Mouse (Mus musculus) intestine, embryonic 14.5 days (tissue): Measurements from ENCODE around the gene Mrtfb. TPM values are rescaled to one million over a fixed set of nuclear protein-coding genes. Genes with fewer than 3 reads are reported as not detected.

ENCODE experiments used
- ATAC-seq: fragments of 200-750 bp; cut with Nextera tagmentation; replicated peaks from 2 replicates; pipeline ENCODE4 v1.8.0; 2017; ENCODE audit warnings: low read depth, moderate number of reproducible peaks, moderate TSS enrichment, moderate library complexity; ENCODE audit not compliant: low FRiP score, low TSS enrichment
- DNase-seq: peaks from one replicate; pipeline ENCODE4 v3.0.0-alpha.2; 2018; ENCODE audit warnings: low spot score
- H3K27ac ChIP-seq: fragments of 300-500 bp; sonication (generic); 2 replicates; pipeline ENCODE4 v1.5.1; 2014; ENCODE audit warnings: low read depth, mild to moderate bottlenecking, control low read depth
- H3K27me3 ChIP-seq: fragments of 300-500 bp; sonication (generic); replicated peaks from 2 replicates; pipeline ENCODE4 v1.6.1; 2014; ENCODE audit warnings: low read length, control low read depth; ENCODE audit not compliant: control insufficient read depth, insufficient read depth
- H3K36me3 ChIP-seq: fragments of 300-500 bp; sonication (generic); 2 replicates; pipeline ENCODE4 v1.6.1; 2014; ENCODE audit warnings: low read length, control low read depth; ENCODE audit not compliant: control insufficient read depth, insufficient read depth
- H3K4me1 ChIP-seq: fragments of 300-500 bp; sonication (generic); replicated peaks from 2 replicates; pipeline ENCODE4 v1.6.1; 2014; ENCODE audit warnings: low read length, control low read depth, mixed read lengths; ENCODE audit not compliant: control insufficient read depth, insufficient read depth
- H3K4me2 ChIP-seq: fragments of 300-500 bp; sonication (generic); 2 replicates; pipeline ENCODE4 v1.6.1; 2014; ENCODE audit warnings: low read length
- H3K4me3 ChIP-seq: fragments of 300-500 bp; sonication (generic); 2 replicates; pipeline ENCODE4 v1.5.1; 2014; ENCODE audit warnings: low read depth, low read length, control low read depth, mixed read lengths
- H3K9ac ChIP-seq: fragments of 300-500 bp; sonication (generic); 2 replicates; pipeline ENCODE4 v1.6.1; 2014; ENCODE audit warnings: mild to moderate bottlenecking, low read length
- H3K9me3 ChIP-seq: fragments of 300-500 bp; sonication (generic); 2 replicates; pipeline ENCODE4 v1.6.1; 2016; ENCODE audit warnings: low read length, control low read depth; ENCODE audit not compliant: control insufficient read depth
- WGBS: fragments of 180-500 bp; shearing (Covaris S2); extraction: QIAGEN DNeasy Blood & Tissue Kit; methylation state at CpG from one replicate; pipeline ENCODE4 v1.1.7; 2014; 5-methylcytosine and 5-hydroxymethylcytosine counted together
- microRNA counts: library from miRNA; unstranded; fragments of <30 nt; microRNA quantifications from one replicate; lab custom pipeline; 2016
- microRNA-seq: library from miRNA; unstranded; fragments of <30 nt; microRNA quantifications from one replicate; pipeline ENCODE4, GENCODE M21; 2016
- polyA plus RNA-seq: library from polyadenylated mRNA; unstranded; fragments of >200 nt; fragmentation: Nextera tagmentation; extraction: Ambion mirVana; gene quantifications from 2 replicates; pipeline ENCODE4 v1.2.1, GENCODE M21; 2014

The Mrtfb gene
- polyA plus RNA-seq, 1 experiment from 2014 or later, result 33.0 TPM

DNA sequence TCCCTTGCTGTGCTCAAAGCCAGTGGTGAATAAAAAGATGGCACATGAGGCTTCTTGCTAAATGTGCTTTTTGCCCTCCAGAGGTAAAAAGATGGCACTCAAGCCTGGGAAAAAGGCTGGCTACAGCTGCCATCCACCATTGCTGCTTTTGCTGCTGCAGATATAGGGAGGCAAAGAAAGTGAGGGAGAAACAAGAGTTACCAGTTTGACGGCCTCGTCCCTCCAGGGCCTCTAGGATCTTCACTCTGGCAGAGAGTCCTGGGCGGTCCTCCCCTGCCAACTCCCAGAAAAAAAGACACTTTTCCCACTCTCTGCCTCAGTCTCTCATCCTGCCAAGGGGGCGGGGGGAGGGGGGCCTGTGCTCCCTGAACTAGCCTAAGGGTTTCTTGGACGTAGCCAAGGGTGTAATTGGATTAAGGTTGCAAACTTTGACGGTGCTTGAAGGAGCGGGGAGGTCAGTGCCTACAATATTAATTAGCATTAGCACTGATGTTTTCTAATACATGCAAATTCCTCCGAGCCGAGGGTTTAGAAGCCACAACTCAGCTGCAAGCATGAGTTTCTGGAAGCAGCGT, 197.8 kb downstream of the Mrtfb start:
- Histone ChIP-seq H3K9me3 (no peaks in the 10 kb centered on the region), H3K27me3 (peaks cover 8% of the 10 kb centered on the region), H3K4me2 (no peak overlapping the region), H3K36me3 (no peaks in the 10 kb centered on the region), H3K9ac (no peak overlapping the region), H3K4me3 (no peak overlapping the region), H3K4me1 (no peaks in the 10 kb centered on the region), H3K27ac (no peak overlapping the region)
- no peak for DNase-seq
- no peak for ATAC-seq
- WGBS, result 59% methylated on average over 10 of the region's 10 CpGs

DNA sequence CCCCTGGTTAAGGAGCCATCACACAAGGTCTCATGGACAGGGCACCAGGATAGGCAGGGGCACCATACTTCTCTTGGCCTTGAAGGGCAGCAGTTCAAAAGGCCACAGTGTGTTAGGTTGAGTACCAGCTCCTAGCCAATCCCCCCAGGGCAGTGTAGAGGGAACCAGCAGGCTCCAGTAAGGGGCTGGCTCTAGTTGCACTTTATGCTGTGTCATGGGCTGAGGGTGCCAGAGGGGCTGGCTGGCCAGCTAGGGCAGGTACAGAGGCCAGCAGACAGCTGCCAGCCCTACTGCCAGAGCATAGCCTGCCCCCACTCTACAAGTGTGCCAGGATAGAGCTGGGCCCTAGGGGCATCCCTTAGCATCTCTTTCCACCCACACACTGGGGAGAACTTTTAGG, 199.3 kb downstream of the Mrtfb start:
- no peak overlapping the region for H3K27ac ChIP-seq
- no peak overlapping the region for H3K4me3 ChIP-seq
- no peaks in the 10 kb centered on the region for H3K9me3 ChIP-seq
- H3K36me3 ChIP-seq, result no peaks in the 10 kb centered on the region
- H3K4me1 ChIP-seq, result peaks cover 3% of the 10 kb centered on the region; the same call in 1 of the 2 replicates
- no peak overlapping the region for H3K4me2 ChIP-seq
- DNase-seq (no peak), ATAC-seq (no peak)
- no peak overlapping the region for H3K9ac ChIP-seq
- no peaks in the 10 kb centered on the region for H3K27me3 ChIP-seq

DNA sequence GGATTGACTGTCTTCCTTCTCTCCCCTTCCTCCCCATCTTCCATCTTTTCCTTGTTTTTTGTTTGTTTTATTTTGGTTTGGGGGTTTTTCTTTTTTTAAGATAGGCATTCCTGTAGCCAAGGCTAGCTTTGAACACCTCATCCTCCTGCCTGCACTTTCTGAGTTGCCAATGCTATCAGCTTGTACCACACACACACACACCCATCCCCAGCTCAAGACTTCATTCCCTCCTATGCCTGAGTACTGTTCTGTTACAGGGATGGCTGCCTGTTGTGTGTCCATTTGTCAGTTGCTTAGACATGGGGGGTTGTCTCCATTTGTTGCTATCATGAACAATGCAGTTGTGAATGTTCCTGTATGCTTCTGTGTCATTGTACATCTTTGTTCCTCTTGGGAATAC, 202.3 kb downstream of the Mrtfb start:
- no peak for ATAC-seq
- Histone ChIP-seq H3K9ac (no peak overlapping the region), H3K36me3 (no peaks in the 10 kb centered on the region), H3K27ac (no peak overlapping the region), H3K9me3 (no peaks in the 10 kb centered on the region), H3K4me3 (no peak overlapping the region), H3K27me3 (no peaks in the 10 kb centered on the region), H3K4me2 (no peak overlapping the region), H3K4me1 (peaks cover 9% of the 10 kb centered on the region; the same call in 1 of the 2 replicates)
- no peak for DNase-seq

DNA sequence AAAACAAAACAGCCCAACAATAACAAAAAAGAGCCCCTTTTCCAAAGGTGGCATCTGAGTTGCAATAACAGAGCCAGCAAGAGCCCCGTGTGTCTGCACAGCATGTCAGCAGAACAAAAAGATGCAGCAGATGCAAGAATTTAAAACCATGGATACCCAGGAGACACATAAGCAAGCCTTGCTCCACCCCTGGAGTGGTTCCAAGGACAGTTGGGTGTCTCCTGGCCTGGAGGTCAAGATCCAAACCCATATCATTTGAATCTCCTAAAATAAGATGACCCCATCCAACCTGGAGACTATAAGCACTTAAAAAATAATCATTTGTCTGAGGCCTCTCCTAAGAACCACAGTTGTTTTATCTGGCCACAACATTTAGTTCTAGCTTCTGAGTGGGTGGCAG, 203.8 kb downstream of the Mrtfb start:
- 81% methylated on average over 1 of the region's 1 CpGs for WGBS
- Histone ChIP-seq H3K9ac (no peak overlapping the region), H3K4me3 (no peak overlapping the region), H3K4me2 (no peak overlapping the region), H3K4me1 (peaks cover 9% of the 10 kb centered on the region; the same call in 1 of the 2 replicates), H3K36me3 (no peaks in the 10 kb centered on the region), H3K9me3 (no peaks in the 10 kb centered on the region), H3K27me3 (no peaks in the 10 kb centered on the region), H3K27ac (no peak overlapping the region)
- ATAC-seq (no peak), DNase-seq (no peak)

DNA sequence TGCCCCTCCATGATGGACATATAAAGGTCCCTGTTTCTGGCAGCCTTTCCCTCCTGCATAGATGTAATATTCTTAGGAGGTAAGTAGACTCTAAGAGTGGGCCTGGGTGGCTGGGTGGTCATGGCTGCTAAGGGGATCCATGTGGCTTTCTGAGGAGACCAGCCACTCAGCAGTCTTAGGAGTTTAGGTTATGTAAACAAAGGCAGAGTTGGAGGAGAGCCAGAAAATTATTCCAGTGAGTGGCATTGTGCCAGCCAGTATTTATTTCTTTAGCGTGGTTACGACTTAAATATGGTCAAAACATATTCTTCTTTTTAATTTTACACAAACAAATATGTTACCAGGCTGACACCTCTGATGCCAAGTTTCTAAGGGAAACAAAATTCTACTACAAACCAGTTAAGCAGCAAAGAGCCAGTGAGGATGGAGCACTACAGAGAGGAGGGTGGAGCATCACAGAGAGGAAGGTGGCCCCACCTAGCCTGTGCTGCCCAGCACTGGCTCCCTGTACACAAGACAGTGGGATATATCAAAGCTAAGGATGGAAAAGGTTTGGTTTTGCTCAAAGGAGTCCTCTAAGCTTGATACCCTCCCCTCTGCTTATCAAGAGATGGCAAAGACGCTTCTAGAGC, 204.6 kb downstream of the Mrtfb start:
- Histone ChIP-seq H3K36me3 (no peaks in the 10 kb centered on the region), H3K27me3 (no peaks in the 10 kb centered on the region), H3K4me3 (no peak overlapping the region), H3K4me1 (peaks cover 9% of the 10 kb centered on the region; the same call in 1 of the 2 replicates), H3K9me3 (no peaks in the 10 kb centered on the region), H3K4me2 (no peak overlapping the region), H3K27ac (no peak overlapping the region), H3K9ac (no peak overlapping the region)
- no peak for DNase-seq
- no peak for ATAC-seq
- WGBS, result 48% methylated on average over 3 of the region's 3 CpGs

DNA sequence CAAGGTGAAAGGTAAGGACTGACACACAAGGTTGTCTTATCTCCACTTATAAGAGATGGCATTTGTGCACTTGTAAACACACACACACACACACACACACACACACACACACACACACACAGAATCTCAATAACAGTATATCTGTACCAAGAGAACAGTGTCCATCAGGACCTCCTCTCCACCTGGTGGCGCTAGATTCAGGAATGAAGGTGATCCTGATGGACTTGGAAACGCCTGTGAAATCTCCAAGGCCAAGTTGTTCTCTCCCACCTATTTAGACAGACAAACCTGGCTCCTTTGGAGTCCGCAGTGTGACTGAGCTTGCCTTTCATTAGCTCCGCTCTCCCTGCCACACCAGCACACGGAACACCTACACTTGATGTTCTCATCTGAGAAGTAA, 208.4 kb downstream of the Mrtfb start:
- ATAC-seq (no peak), DNase-seq (no peak)
- peaks cover 9% of the 10 kb centered on the region; the same call in 1 of the 2 replicates for H3K4me1 ChIP-seq
- no peaks in the 10 kb centered on the region for H3K9me3 ChIP-seq
- 83% methylated on average over 5 of the region's 5 CpGs for WGBS
- H3K4me3 ChIP-seq, result no peak overlapping the region
- H3K27me3 ChIP-seq, result no peaks in the 10 kb centered on the region
- H3K4me2 ChIP-seq, result no peak overlapping the region
- no peak overlapping the region for H3K9ac ChIP-seq
- H3K27ac ChIP-seq, result no peak overlapping the region
- no peaks in the 10 kb centered on the region for H3K36me3 ChIP-seq

MicroRNAs encoded within 50 kb of the gene (microRNA counts, 519-probe panel; counts per million panel counts)
- microRNA mmu-miR-193b (lab: Ali Mortazavi, UCI), result 3,652 counts per million, percentile 50 among the panel's probes with 10 or more counts

Small RNA genes lying within 50 kb of the gene (microRNA-seq; reads per million reads assigned to microRNA genes)
- gene Mir193b (52.7 reads per million, percentile 53 among the genes with 10 or more reads in this experiment), gene Mir365-1 (0.34 reads per million)

Other genes starting within 250 kb of the Mrtfb start
- 13.1 and 14.9 TPM in 2 replicates for gene Ercc4, start 146.8 kb upstream of the Mrtfb start, polyA plus RNA-seq